23 mouse cellular contexts compared by ENCODE assay signal in genomic region chr9:69384475-69384874, GRCm38 (mm10). TPM values are rescaled to one million over a fixed set of nuclear protein-coding genes. Genes with fewer than 3 reads are reported as not detected.
DNase-seq lines count a peak whose midpoint lies in the region; ATAC-seq and TF ChIP-seq lines count a peak whose summit lies in the region.
"Had no signal": no experiment of that assay in that cellular context is flagged by ENCODE, and none has a peak within 500 bp of the region (broad histone marks: within the 10 kb centered on the region; RNA-seq: fewer than 3 reads in every experiment).

No protein-coding gene starts in this region.

- no peaks in the 10 kb centered on the region for H3K9me3 ChIP-seq in lung, embryonic 15.5 days
- H3K9me3 ChIP-seq: embryonic facial prominence, embryonic 12.5 days; embryonic facial prominence, embryonic 15.5 days; heart, embryonic 12.5 days; heart, embryonic 15.5 days had no signal

- WGBS in lung, embryonic 15.5 days, result 68% methylated on average over 17 of the region's 17 CpGs

- H3K4me1 ChIP-seq in lung, embryonic 15.5 days, result no peaks in the 10 kb centered on the region; the same call in 1 of the 2 replicates
- H3K4me1 ChIP-seq: heart, embryonic 12.5 days; hindbrain, embryonic 13.5 days had no signal

- intact Hi-C loops in gastrocnemius, adult 2 months (cut with DNase I), result no loop called here

- no peak overlapping the region for H3K4me2 ChIP-seq in lung, embryonic 15.5 days
- H3K4me2 ChIP-seq: embryonic facial prominence, embryonic 12.5 days; embryonic facial prominence, embryonic 15.5 days; heart, embryonic 12.5 days; heart, embryonic 15.5 days; hindbrain, embryonic 13.5 days had no signal

- no peaks in the 10 kb centered on the region for H3K36me3 ChIP-seq in lung, embryonic 15.5 days
- H3K36me3 ChIP-seq: embryonic facial prominence, embryonic 12.5 days; heart, embryonic 12.5 days; heart, embryonic 15.5 days; hindbrain, embryonic 10.5 days; hindbrain, embryonic 13.5 days had no signal

- peak; percentile 24; the same call in 1 of the 2 replicates for ATAC-seq in lung, embryonic 15.5 days (ENCODE audit: borderline replicate concordance, extremely low read depth, low FRiP score, low TSS enrichment)
- ATAC-seq: forebrain, embryonic 14.5 days; forebrain, postnatal 0 days; hindbrain, embryonic 16.5 days had no signal

- 0 out of 2 replicates have a peak overlapping the region, but pooled peaks have one; percentile 20 for H3K4me3 ChIP-seq in gastrocnemius, adult 2 months
- no peak overlapping the region for H3K4me3 ChIP-seq in lung, embryonic 15.5 days
- H3K4me3 ChIP-seq: embryonic facial prominence, embryonic 12.5 days; embryonic facial prominence, embryonic 15.5 days; heart, embryonic 12.5 days; heart, embryonic 15.5 days; hindbrain, embryonic 10.5 days; hindbrain, embryonic 13.5 days had no signal

- no peak for DNase-seq in gastrocnemius, adult 2 months
- DNase-seq in gastrocnemius, adult 18-20 months (ENCODE audit: low spot score), result no peak
- DNase-seq in lung, adult 18-20 months, result no peak
- DNase-seq in lung, postnatal 10 days, result peak; percentile 17
- no peak for DNase-seq in lung, postnatal 14 days
- DNase-seq: adrenal gland, postnatal 36 days; cerebellum, adult 11 months; cerebellum, adult 2 months; cerebellum, adult 9-11 months; forebrain, postnatal 0 days; gastrocnemius, postnatal 10 days; gastrocnemius, postnatal 36 days; heart, postnatal 10 days; heart, postnatal 36 days had no signal

- H3K9ac ChIP-seq in lung, embryonic 15.5 days, result no peak overlapping the region
- H3K9ac ChIP-seq: embryonic facial prominence, embryonic 12.5 days; embryonic facial prominence, embryonic 15.5 days; forebrain, postnatal 0 days; heart, embryonic 12.5 days; heart, embryonic 15.5 days; hindbrain, embryonic 13.5 days had no signal

- no peak for TF ChIP-seq CTCF in gastrocnemius, adult 2 months (IDR thresholded peaks at IDR 0.05)

- H3K27me3 ChIP-seq in lung, embryonic 15.5 days, result no peaks in the 10 kb centered on the region
- H3K27me3 ChIP-seq: embryonic facial prominence, embryonic 12.5 days; embryonic facial prominence, embryonic 15.5 days; heart, embryonic 12.5 days; heart, embryonic 15.5 days; hindbrain, embryonic 13.5 days had no signal

- H3K27ac ChIP-seq in gastrocnemius, adult 2 months, result no peak overlapping the region
- H3K27ac ChIP-seq in lung, embryonic 15.5 days, result peak overlapping the region; percentile 65
- H3K27ac ChIP-seq: embryonic facial prominence, embryonic 12.5 days; embryonic facial prominence, embryonic 15.5 days; heart, embryonic 15.5 days; hindbrain, embryonic 10.5 days; hindbrain, embryonic 13.5 days had no signal

RNA-seq across cellular contexts. Expression of gene Ice2, which starts 13.2 kb away (rescaled TPM):
- total RNA-seq in gastrocnemius, adult 2 months (2021), result 1 to 10 TPM; 4.7 to 7.1 TPM
- total RNA-seq in gastrocnemius, adult 18-20 months (2021), result 1 to 10 TPM; 4.5 to 5.3 TPM
- 20.4 and 20.6 TPM in 2 replicates for polyA plus RNA-seq in lung, embryonic 15.5 days (2015; fragmentation: Nextera tagmentation; extraction: Ambion mirVana)
